7 mouse cellular contexts compared by ENCODE assay signal in the genomic region with DNA sequence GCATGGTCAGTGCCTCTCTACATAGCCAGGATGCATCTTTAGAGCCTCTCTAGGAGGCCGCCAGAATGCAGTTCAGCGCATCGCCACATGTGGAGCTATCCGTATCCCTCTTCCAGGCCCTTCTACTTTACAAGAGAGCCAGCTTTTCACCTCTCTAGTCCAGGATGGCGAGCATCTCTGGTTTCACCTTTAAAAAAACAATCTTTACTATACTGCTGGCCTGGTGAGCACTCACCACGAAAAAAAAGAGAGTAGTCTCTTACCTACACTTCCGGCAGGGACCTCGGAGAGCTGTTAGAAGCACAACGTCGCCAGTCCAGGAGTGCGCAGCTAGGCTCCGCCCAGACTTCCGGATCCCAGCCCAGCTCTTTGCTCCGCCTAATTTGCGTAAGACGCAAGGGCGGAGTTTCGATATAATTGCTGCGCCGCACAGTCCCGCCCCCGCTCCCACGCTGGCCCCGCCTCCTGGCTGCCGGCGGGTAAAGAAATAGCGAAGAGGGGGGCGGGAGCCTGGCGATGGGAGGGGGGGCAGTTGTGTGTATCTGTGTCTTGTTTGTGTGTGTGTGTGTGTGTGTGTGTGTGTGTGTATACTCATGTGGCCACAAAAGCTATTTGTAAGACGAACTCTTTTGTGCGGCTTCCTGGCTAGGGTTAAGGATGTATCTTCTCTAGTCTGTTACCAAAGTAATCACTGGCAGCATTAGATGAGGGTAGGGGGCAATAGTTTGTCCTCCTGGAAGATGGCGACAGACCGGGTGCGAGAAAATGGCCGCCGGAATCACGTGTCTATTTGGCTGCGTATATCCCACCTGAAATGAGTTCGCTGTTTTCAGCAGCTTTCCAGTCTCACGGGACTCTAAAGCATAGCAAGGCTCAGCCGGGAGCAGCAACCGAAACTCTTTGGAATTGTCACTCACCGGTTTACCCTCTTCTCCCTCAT. TPM values are rescaled to one million over a fixed set of nuclear protein-coding genes. Genes with fewer than 3 reads are reported as not detected.
A peak's percentile ranks its signal among the peaks of the same experiment; 100 is the strongest.
DNase-seq lines count a peak whose midpoint lies in the region; ATAC-seq lines count a peak whose summit lies in the region.

A gene (minus strand): TSS at position 385 of the 940 bp plus-strand sequence.

- peak within 1 kb of the TSS; percentile 39 for H3K4me2 ChIP-seq in embryonic facial prominence, embryonic 11.5 days (ENCODE audit: low read depth, low read length)
- H3K4me2 ChIP-seq in midbrain, embryonic 13.5 days (replicated peaks), result peak within 1 kb of the TSS; percentile 58

- WGBS in embryonic facial prominence, embryonic 11.5 days, result 18% methylated on average over 43 of the region's 43 CpGs
- 12% methylated on average over 43 of the region's 43 CpGs for WGBS in limb, embryonic 10.5 days
- WGBS in midbrain, embryonic 13.5 days, result 23% methylated on average over 43 of the region's 43 CpGs

- peak within 1 kb of the TSS; percentile 40 for H3K4me3 ChIP-seq in embryonic facial prominence, embryonic 11.5 days (ENCODE audit: low read depth, low read length)
- peak within 1 kb of the TSS; percentile 55 for H3K4me3 ChIP-seq in limb, embryonic 10.5 days
- peak within 1 kb of the TSS; percentile 49 for H3K4me3 ChIP-seq in midbrain, embryonic 13.5 days (replicated peaks)

- no peaks in the 10 kb centered on the region for H3K9me3 ChIP-seq in embryonic facial prominence, embryonic 11.5 days (replicated peaks; ENCODE audit: control insufficient read depth, low read length)
- no peaks in the 10 kb centered on the region for H3K9me3 ChIP-seq in limb, embryonic 10.5 days (replicated peaks)
- H3K9me3 ChIP-seq in midbrain, embryonic 13.5 days, result no peaks in the 10 kb centered on the region

- peak within 1 kb of the TSS; percentile 51 for H3K9ac ChIP-seq in embryonic facial prominence, embryonic 11.5 days (replicated peaks; ENCODE audit: low read length)
- H3K9ac ChIP-seq in midbrain, embryonic 13.5 days (replicated peaks), result peak within 1 kb of the TSS; percentile 61

- ATAC-seq in embryonic facial prominence, embryonic 11.5 days (replicated peaks; ENCODE audit: insufficient number of reproducible peaks, low FRiP score, low TSS enrichment, low read depth), result peak; percentile 96
- peak; percentile 94 for ATAC-seq in granulocyte monocyte progenitor cell, adult 5-6 weeks (replicated peaks; ENCODE audit: poor library complexity, severe bottlenecking)
- ATAC-seq in midbrain, embryonic 13.5 days, result peak; percentile 99

- H3K27ac ChIP-seq in embryonic facial prominence, embryonic 11.5 days (replicated peaks; ENCODE audit: low read depth, low read length), result peak within 1 kb of the TSS; percentile 41; the same call in 1 of the 2 replicates
- H3K27ac ChIP-seq in limb, embryonic 10.5 days, result peak within 1 kb of the TSS; percentile 87
- H3K27ac ChIP-seq in midbrain, embryonic 13.5 days, result peak within 1 kb of the TSS; percentile 84

- H3K27me3 ChIP-seq in embryonic facial prominence, embryonic 11.5 days (ENCODE audit: control insufficient read depth, insufficient read depth, low read length), result no peaks in the 10 kb centered on the region
- H3K27me3 ChIP-seq in limb, embryonic 10.5 days (ENCODE audit: low read depth, poor library complexity, severe bottlenecking), result peaks cover 62% of the 10 kb centered on the region
- peaks cover 3% of the 10 kb centered on the region; the same call in 1 of the 2 replicates for H3K27me3 ChIP-seq in midbrain, embryonic 13.5 days

- no peaks in the 10 kb centered on the region for H3K36me3 ChIP-seq in embryonic facial prominence, embryonic 11.5 days (replicated peaks; ENCODE audit: control insufficient read depth, insufficient read depth, low read depth, low read length)
- H3K36me3 ChIP-seq in limb, embryonic 10.5 days, result peaks cover 23% of the 10 kb centered on the region
- H3K36me3 ChIP-seq in midbrain, embryonic 13.5 days, result 0 out of 2 replicates have a peak, but pooled peaks cover 3% of the 10 kb centered on the region

- peak; percentile 93 for DNase-seq in adrenal gland, postnatal 14 days
- peak; percentile 90 for DNase-seq in embryonic facial prominence, embryonic 11.5 days (ENCODE audit: low spot score)
- peak; percentile 91 for DNase-seq in kidney, adult 11 months
- DNase-seq in limb, embryonic 10.5 days (ENCODE audit: low spot score), result peak; percentile 82
- DNase-seq in spleen, adult 12 weeks (ENCODE audit: low spot score), result peak; percentile 80

- H3K4me1 ChIP-seq in embryonic facial prominence, embryonic 11.5 days (ENCODE audit: control insufficient read depth, insufficient read depth, low read length), result no peaks in the 10 kb centered on the region
- 0 out of 2 replicates have a peak, but pooled peaks cover 4% of the 10 kb centered on the region for H3K4me1 ChIP-seq in limb, embryonic 10.5 days
- peaks cover 7% of the 10 kb centered on the region; the same call in 1 of the 2 replicates for H3K4me1 ChIP-seq in midbrain, embryonic 13.5 days (replicated peaks)

RNA-seq across cellular contexts. Expression of the gene that starts here (rescaled TPM):
- 58.7 and 59.9 TPM in 2 replicates for total RNA-seq in adrenal gland, postnatal 14 days (2021)
- polyA plus RNA-seq in embryonic facial prominence, embryonic 11.5 days (2014; fragmentation: Nextera tagmentation; extraction: Ambion mirVana), result 31.8 and 35.3 TPM in 2 replicates
- 37.0 and 55.5 TPM in 2 replicates for total RNA-seq in granulocyte monocyte progenitor cell, adult 5-6 weeks (2014; fragmentation: Nextera tagmentation)
- total RNA-seq in granulocyte monocyte progenitor cell, adult 5-6 weeks (2017), result 46.9 and 47.9 TPM in 2 replicates
- 34.2 and 35.0 TPM in 2 replicates for polyA plus RNA-seq in limb, embryonic 10.5 days (2016; fragmentation: Nextera tagmentation; extraction: Ambion mirVana)
- polyA plus RNA-seq in midbrain, embryonic 13.5 days (2015; fragmentation: Nextera tagmentation; extraction: Ambion mirVana), result 74.1 and 80.0 TPM in 2 replicates

Comparison
In these comparisons a context has a peak if more than half of its experiments do, and no peak if none do; other contexts are left out.
1. Peak in every context shown above with its lines: DNase-seq, ATAC-seq, H3K4me3 ChIP-seq and H3K27ac ChIP-seq.